Mouse (Mus musculus) layer of hippocampus, adult 2 months (tissue): Measurements from ENCODE around the gene Hacd3. TPM values are rescaled to one million over a fixed set of nuclear protein-coding genes. Genes with fewer than 3 reads are reported as not detected.

Experiments used
- DNase-seq, 2 experiments: peaks; one replicate each; pipeline ENCODE4 v3.0.0; 2022; ENCODE audit warnings: low spot score in 2 of 2
- H3K27ac ChIP-seq: fragments of 200-600 bp; 2 replicates; pipeline ENCODE4 v1.8.1; 2022
- H3K4me3 ChIP-seq: fragments of 200-600 bp; 2 replicates; pipeline ENCODE4 v1.8.1; 2022; ENCODE audit warnings: mild to moderate bottlenecking
- CTCF ChIP-seq: fragments of 200-600 bp; conservative IDR thresholded peaks from 2 replicates; pipeline ENCODE4 v1.8.1; 2022; ENCODE audit warnings: antibody characterized with exemption, mild to moderate bottlenecking, moderate library complexity
- microRNA-seq, 2 experiments: library from miRNA; unstranded; fragments of <30 nt; microRNA quantifications; one replicate each; pipeline ENCODE4 v1.2.0; 2021
- total RNA-seq, 2 experiments: library from RNA; stranded (reverse); gene quantifications; 2 replicates each; pipeline ENCODE4 v1.2.3; 2021

Gene Hacd3
- total RNA-seq, 2 experiments from 2014 or later: 149 to 156 TPM

- TF ChIP-seq CTCF: no peak
- Histone ChIP-seq H3K27ac (no peak overlapping the region), H3K4me3 (no peak overlapping the region)
- DNase-seq: no peak
These were observed 83.0 kb downstream of the Hacd3 start for GRCm38 (mm10) chr9:64938535-64938934.

- H3K4me3 ChIP-seq: no peak overlapping the region
- TF ChIP-seq CTCF: peak; percentile 36
- H3K27ac ChIP-seq: no peak overlapping the region
- no peak for DNase-seq
These were observed 84.0 kb downstream of the Hacd3 start for GRCm38 (mm10) chr9:64937491-64937890.

Small RNA genes within 50 kb of the gene (microRNA-seq; reads per million reads assigned to microRNA genes)
- gene Gm25640: 0 reads per million in 2 experiments

Other genes starting within 250 kb of the Hacd3 start
- 10 to 100 TPM; 39.9 to 41.5 TPM for gene Dennd4a, start 210.4 kb downstream of the Hacd3 start, total RNA-seq
- gene Slc24a1, start 70.1 kb downstream of the Hacd3 start, total RNA-seq: under 1 TPM in 1 of 2 experiments, not detected in 1; 0.10 TPM
- 10 to 100 TPM; 19.9 to 20.2 TPM for gene Ints14, start 60.8 kb downstream of the Hacd3 start, total RNA-seq
- 100 to 1,000 TPM; 162 to 170 TPM for gene Dpp8, start 10.7 kb upstream of the Hacd3 start, total RNA-seq
- 10 to 100 TPM; 34.7 to 38.8 TPM for gene Igdcc4, start 79.8 kb upstream of the Hacd3 start, total RNA-seq
- gene Igdcc3, start 119.5 kb upstream of the Hacd3 start, total RNA-seq: 1 to 10 TPM; 3.5 to 4.9 TPM
- 1 to 10 TPM; 5.0 to 5.1 TPM for gene Parp16, start 173.7 kb upstream of the Hacd3 start, total RNA-seq
- under 1 TPM in 1 of 2 experiments, not detected in 1; 0.26 TPM for gene Cilp, start 243.5 kb upstream of the Hacd3 start, total RNA-seq